In the genomic region with DNA sequence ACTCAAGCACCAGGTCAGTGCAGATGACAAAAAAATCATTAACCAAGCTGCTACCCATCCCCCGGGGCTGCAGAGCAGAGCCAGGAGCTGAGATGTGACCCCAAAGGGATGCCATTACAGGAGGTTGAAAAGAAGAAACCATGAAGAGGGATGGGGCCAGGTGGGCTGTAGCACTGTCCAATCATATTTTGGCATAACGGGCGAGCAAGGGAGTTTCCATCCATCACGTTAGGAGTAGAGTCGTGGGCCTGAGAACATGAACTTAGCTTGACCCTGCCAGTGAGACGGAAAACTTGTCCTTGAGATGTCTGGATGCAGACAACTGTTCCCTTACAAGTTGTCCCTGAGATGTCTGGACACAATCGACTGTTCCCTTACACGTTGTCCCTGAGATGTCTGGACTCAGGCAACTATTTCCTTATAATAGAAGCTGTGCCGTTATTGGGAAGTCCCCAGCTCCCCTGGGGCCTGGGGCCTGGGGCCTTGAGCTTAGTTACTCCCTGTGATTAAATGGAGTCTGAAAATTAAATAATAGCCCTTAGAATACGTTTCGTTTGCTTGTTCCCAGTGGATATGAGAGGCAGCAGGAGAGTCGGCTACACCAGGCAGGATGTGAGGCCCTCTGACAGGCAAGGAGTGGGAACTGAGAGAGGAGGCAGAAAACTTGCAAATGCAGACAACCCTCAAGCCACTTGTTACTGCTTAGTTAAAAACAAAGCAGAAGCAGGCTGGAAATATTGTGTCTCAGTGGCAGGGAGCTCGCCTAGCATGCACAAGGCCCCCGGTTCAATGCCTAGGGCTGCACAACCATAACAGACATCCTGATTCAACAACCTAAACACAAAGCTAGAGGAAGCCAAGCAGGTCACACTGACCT, we compare ENCODE assay signal across 11 mouse cellular contexts. TPM values are rescaled to one million over a fixed set of nuclear protein-coding genes. Genes with fewer than 3 reads are reported as not detected.
DNase-seq lines count a peak whose midpoint lies in the region; ATAC-seq and TF ChIP-seq lines count a peak whose summit lies in the region.
"Had no signal": no experiment of that assay in that cellular context is flagged by ENCODE, and none has a peak within 500 bp of the region (broad histone marks: within the 10 kb centered on the region; RNA-seq: fewer than 3 reads in every experiment).

No protein-coding gene starts in this region.

- H3K36me3 ChIP-seq in kidney, embryonic 14.5 days (ENCODE audit: control insufficient read depth, insufficient read depth, low read length), result no peaks in the 10 kb centered on the region
- H3K36me3 ChIP-seq in kidney, postnatal 0 days (ENCODE audit: insufficient read depth, low read length), result no peaks in the 10 kb centered on the region
- no peaks in the 10 kb centered on the region for H3K36me3 ChIP-seq in forebrain, embryonic 15.5 days
- H3K36me3 ChIP-seq: hindbrain, embryonic 12.5 days; lung, embryonic 15.5 days had no signal

- no peaks in the 10 kb centered on the region for H3K27me3 ChIP-seq in kidney, embryonic 14.5 days (ENCODE audit: control insufficient read depth, insufficient read depth, low read length)
- no peaks in the 10 kb centered on the region for H3K27me3 ChIP-seq in kidney, postnatal 0 days (ENCODE audit: insufficient read depth, low read length)
- H3K27me3 ChIP-seq in forebrain, embryonic 15.5 days, result no peaks in the 10 kb centered on the region
- H3K27me3 ChIP-seq: lung, embryonic 15.5 days; Patski had no signal

- peak; percentile 78 to 85 for DNase-seq in adrenal gland, adult (ENCODE audit: inconsistent age in 2 of 2, low spot score in 1 of 2)
- DNase-seq in adrenal gland, postnatal 25 days, result no peak
- peak; percentile 55 for DNase-seq in kidney, adult 9 months
- DNase-seq in kidney, postnatal 0 days (ENCODE audit: low spot score), result no peak
- no peak for DNase-seq in left cerebral cortex, adult 9 months (ENCODE audit: low spot score in 2 of 2)

- WGBS in kidney, embryonic 14.5 days, result 44% methylated on average over 14 of the region's 14 CpGs
- 22% methylated on average over 14 of the region's 14 CpGs for WGBS in bone marrow, adult 2 months
- WGBS in kidney, postnatal 0 days, result 44% methylated on average over 14 of the region's 14 CpGs
- WGBS in forebrain, embryonic 15.5 days, result 68% methylated on average over 14 of the region's 14 CpGs

- peaks cover 14% of the 10 kb centered on the region for H3K4me1 ChIP-seq in kidney, embryonic 14.5 days (ENCODE audit: control insufficient read depth, insufficient read depth, low read length)
- peaks cover 5% of the 10 kb centered on the region for H3K4me1 ChIP-seq in bone marrow, adult 2 months (ENCODE audit: control insufficient read depth, insufficient read depth, low read length)
- H3K4me1 ChIP-seq in kidney, postnatal 0 days (replicated peaks; ENCODE audit: insufficient read depth, low read length), result 0 out of 2 replicates have a peak, but pooled peaks cover 6% of the 10 kb centered on the region
- peaks cover 12% of the 10 kb centered on the region for H3K4me1 ChIP-seq in forebrain, embryonic 15.5 days

- no peak overlapping the region for H3K4me3 ChIP-seq in kidney, embryonic 14.5 days (ENCODE audit: low read length)
- no peak overlapping the region for H3K4me3 ChIP-seq in bone marrow, adult 2 months (replicated peaks; ENCODE audit: control insufficient read depth, low read depth, low read length)
- no peak overlapping the region for H3K4me3 ChIP-seq in kidney, postnatal 0 days (replicated peaks; ENCODE audit: low read depth, low read length)
- H3K4me3 ChIP-seq in forebrain, embryonic 15.5 days, result no peak overlapping the region
- H3K4me3 ChIP-seq: hindbrain, embryonic 12.5 days; lung, embryonic 15.5 days had no signal

- no peak for TF ChIP-seq POLR2A in bone marrow, adult 2 months (IDR thresholded peaks at IDR 0.05; ENCODE audit: borderline replicate concordance, control insufficient read depth, low read depth, low read length)

- no peak overlapping the region for H3K4me2 ChIP-seq in kidney, embryonic 14.5 days (replicated peaks; ENCODE audit: low read depth, low read length)
- no peak overlapping the region for H3K4me2 ChIP-seq in kidney, postnatal 0 days (ENCODE audit: low read length)
- no peak overlapping the region for H3K4me2 ChIP-seq in forebrain, embryonic 15.5 days (replicated peaks)
- H3K4me2 ChIP-seq: hindbrain, embryonic 12.5 days; lung, embryonic 15.5 days had no signal

- H3K9me3 ChIP-seq in kidney, embryonic 14.5 days (ENCODE audit: control insufficient read depth, low read length), result no peaks in the 10 kb centered on the region
- no peaks in the 10 kb centered on the region for H3K9me3 ChIP-seq in kidney, postnatal 0 days (replicated peaks; ENCODE audit: low read length)
- no peaks in the 10 kb centered on the region for H3K9me3 ChIP-seq in forebrain, embryonic 15.5 days
- H3K9me3 ChIP-seq: hindbrain, embryonic 12.5 days; lung, embryonic 15.5 days had no signal

- no peak for ATAC-seq in kidney, embryonic 14.5 days (ENCODE audit: low FRiP score, low TSS enrichment)
- no peak for ATAC-seq in kidney, postnatal 0 days (replicated peaks; ENCODE audit: low FRiP score, low read depth)
- no peak for ATAC-seq in forebrain, embryonic 15.5 days (replicated peaks)
- ATAC-seq: Patski had no signal

- no peak for TF ChIP-seq CTCF in bone marrow, adult 2 months (IDR thresholded peaks at IDR 0.05; ENCODE audit: control insufficient read depth, insufficient read depth, low read length)
- TF ChIP-seq CTCF in kidney, postnatal 0 days (IDR thresholded peaks at IDR 0.05; ENCODE audit: low read depth), result no peak

- H3K27ac ChIP-seq in kidney, embryonic 14.5 days (ENCODE audit: low read depth, low read length), result no peak overlapping the region; the same call in 1 of the 2 replicates
- H3K27ac ChIP-seq in bone marrow, adult 2 months (ENCODE audit: control insufficient read depth, insufficient read depth, low read depth, low read length, poor library complexity), result peak overlapping the region; percentile 63
- H3K27ac ChIP-seq in kidney, postnatal 0 days, result peak overlapping the region; percentile 61
- no peak overlapping the region for H3K27ac ChIP-seq in forebrain, embryonic 15.5 days (replicated peaks)
- H3K27ac ChIP-seq: hindbrain, embryonic 12.5 days had no signal

- H3K9ac ChIP-seq in kidney, embryonic 14.5 days (ENCODE audit: low read depth, low read length), result no peak overlapping the region
- H3K9ac ChIP-seq in kidney, postnatal 0 days (ENCODE audit: low read depth, low read length), result no peak overlapping the region
- no peak overlapping the region for H3K9ac ChIP-seq in forebrain, embryonic 15.5 days (replicated peaks)
- H3K9ac ChIP-seq: hindbrain, embryonic 12.5 days; lung, embryonic 15.5 days had no signal

RNA-seq across cellular contexts. Expression of gene 6030408B16Rik, which starts 26.1 kb away (rescaled TPM):
- total RNA-seq in adrenal gland, postnatal 25 days (2021), result 0.27 TPM in 1 of 2 replicates, not detected in the other
- 25.8 and 28.2 TPM in 2 replicates for polyA plus RNA-seq in kidney, embryonic 14.5 days (2014; fragmentation: Nextera tagmentation; extraction: Ambion mirVana)
- 0.50 and 1.4 TPM in 2 replicates for polyA plus RNA-seq in bone marrow, adult 2 months (2011; ENCODE audit: insufficient read depth, insufficient read length, low replicate concordance, missing spikeins)
- polyA plus RNA-seq in kidney, postnatal 0 days (2015; fragmentation: Nextera tagmentation; extraction: Ambion mirVana), result 23.3 and 24.5 TPM in 2 replicates
- 0.37 and 0.48 TPM in 2 replicates for polyA plus RNA-seq in forebrain, embryonic 15.5 days (2015; fragmentation: Nextera tagmentation; extraction: Ambion mirVana)
- polyA plus RNA-seq: Patski had no signal

RNA-seq across cellular contexts. Expression of gene Atg101, which starts 35.1 kb away (rescaled TPM):
- total RNA-seq in adrenal gland, postnatal 25 days (2021), result 40.6 and 44.5 TPM in 2 replicates
- polyA plus RNA-seq in kidney, embryonic 14.5 days (2014; fragmentation: Nextera tagmentation; extraction: Ambion mirVana), result 71.8 and 76.5 TPM in 2 replicates
- polyA plus RNA-seq in bone marrow, adult 2 months (2011; ENCODE audit: insufficient read depth, insufficient read length, low replicate concordance, missing spikeins), result 27.4 and 42.0 TPM in 2 replicates
- 77.1 and 79.5 TPM in 2 replicates for polyA plus RNA-seq in kidney, postnatal 0 days (2015; fragmentation: Nextera tagmentation; extraction: Ambion mirVana)
- polyA plus RNA-seq in forebrain, embryonic 15.5 days (2015; fragmentation: Nextera tagmentation; extraction: Ambion mirVana), result 86.4 and 86.8 TPM in 2 replicates

RNA-seq across cellular contexts. Expression of gene Krt80, which starts 50.8 kb away (rescaled TPM):
- total RNA-seq in adrenal gland, postnatal 25 days (2021), result 1.0 and 1.3 TPM in 2 replicates
- polyA plus RNA-seq in kidney, embryonic 14.5 days (2014; fragmentation: Nextera tagmentation; extraction: Ambion mirVana), result 2.4 and 3.6 TPM in 2 replicates
- polyA plus RNA-seq in bone marrow, adult 2 months (2011; ENCODE audit: insufficient read depth, insufficient read length, low replicate concordance, missing spikeins), result 1.3 and 3.5 TPM in 2 replicates
- 1.9 and 2.2 TPM in 2 replicates for polyA plus RNA-seq in kidney, postnatal 0 days (2015; fragmentation: Nextera tagmentation; extraction: Ambion mirVana)
- 0.08 TPM in 1 of 2 replicates, not detected in the other for polyA plus RNA-seq in forebrain, embryonic 15.5 days (2015; fragmentation: Nextera tagmentation; extraction: Ambion mirVana)

Comparison
In these comparisons a context has a peak if more than half of its experiments do, and no peak if none do; other contexts are left out.
1. DNase-seq: peak in adrenal gland, adult (2 of 2) and kidney, adult 9 months (single experiment); none in adrenal gland, postnatal 25 days (single experiment), kidney, postnatal 0 days (single experiment) and left cerebral cortex, adult 9 months (0 of 2).
2. H3K27ac ChIP-seq: peak in bone marrow, adult 2 months (single experiment) and kidney, postnatal 0 days (single experiment); none in kidney, embryonic 14.5 days (single experiment) and forebrain, embryonic 15.5 days (single experiment).
3. RNA of gene 6030408B16Rik, which starts 26.1 kb away (polyA plus RNA-seq): 25.8 to 28.2 TPM in kidney, embryonic 14.5 days and 23.3 to 24.5 TPM in kidney, postnatal 0 days; 0.50 to 1.4 TPM in bone marrow, adult 2 months and 0.37 to 0.48 TPM in forebrain, embryonic 15.5 days; every median in the first group is over 10 times any median in the second.